Mouse (Mus musculus): ENCODE results near the gene Slc10a7.

Gene Slc10a7

GRCm38 (mm10) chr8:78623972-78624371, 114.8 kb downstream of the Slc10a7 start:
- DNase-seq (ENCODE audit: low read depth, low spot score) = no peak

- peak; percentile 59 for DNase-seq (ENCODE audit: low read depth, low spot score)
These were observed 115.7 kb downstream of the Slc10a7 start for GRCm38 (mm10) chr8:78624738-78625442.

GRCm38 (mm10) chr8:78626632-78627031, 117.5 kb downstream of the Slc10a7 start:
- DNase-seq (ENCODE audit: low read depth, low spot score) = no peak

GRCm38 (mm10) chr8:78627793-78628192, 118.6 kb downstream of the Slc10a7 start:
- DNase-seq (ENCODE audit: low read depth, low spot score) = no peak

GRCm38 (mm10) chr8:78630414-78631164, 121.4 kb downstream of the Slc10a7 start:
- DNase-seq (ENCODE audit: low read depth, low spot score) = no peak

- no peak for DNase-seq (ENCODE audit: low read depth, low spot score)
These were observed 123.9 kb downstream of the Slc10a7 start for GRCm38 (mm10) chr8:78633012-78633411.

- no peak for DNase-seq (ENCODE audit: low read depth, low spot score)
These were observed 124.9 kb downstream of the Slc10a7 start for GRCm38 (mm10) chr8:78634018-78634417.

- no peak for DNase-seq (ENCODE audit: low read depth, low spot score)
These were observed 125.5 kb downstream of the Slc10a7 start for GRCm38 (mm10) chr8:78634523-78635240.

GRCm38 (mm10) chr8:78635241-78635771, 126.2 kb downstream of the Slc10a7 start:
- no peak for DNase-seq (ENCODE audit: low read depth, low spot score)

- DNase-seq (ENCODE audit: low read depth, low spot score) = no peak
These were observed 132.8 kb downstream of the Slc10a7 start for GRCm38 (mm10) chr8:78641919-78642318.

GRCm38 (mm10) chr8:78642376-78642775, 133.2 kb downstream of the Slc10a7 start:
- no peak for DNase-seq (ENCODE audit: low read depth, low spot score)

GRCm38 (mm10) chr8:78647000-78647656, 138.0 kb downstream of the Slc10a7 start:
- DNase-seq (ENCODE audit: low read depth, low spot score) = no peak

- no peak for DNase-seq (ENCODE audit: low read depth, low spot score)
These were observed 138.7 kb downstream of the Slc10a7 start for GRCm38 (mm10) chr8:78647846-78648245.

- DNase-seq (ENCODE audit: low read depth, low spot score) = no peak
These were observed 139.8 kb downstream of the Slc10a7 start for GRCm38 (mm10) chr8:78648918-78649317.

GRCm38 (mm10) chr8:78651670-78652069, 142.5 kb downstream of the Slc10a7 start:
- no peak for DNase-seq (ENCODE audit: low read depth, low spot score)

- DNase-seq (ENCODE audit: low read depth, low spot score) = no peak
These were observed 146.4 kb downstream of the Slc10a7 start for GRCm38 (mm10) chr8:78655351-78656045.

GRCm38 (mm10) chr8:78656700-78657370, 147.7 kb downstream of the Slc10a7 start:
- no peak for DNase-seq (ENCODE audit: low read depth, low spot score)

- no peak for DNase-seq (ENCODE audit: low read depth, low spot score)
These were observed 149.0 kb downstream of the Slc10a7 start for GRCm38 (mm10) chr8:78658172-78658571.

GRCm38 (mm10) chr8:78659617-78660187, 150.6 kb downstream of the Slc10a7 start:
- no peak for DNase-seq (ENCODE audit: low read depth, low spot score)

- DNase-seq (ENCODE audit: low read depth, low spot score) = no peak
These were observed 155.3 kb downstream of the Slc10a7 start for GRCm38 (mm10) chr8:78664306-78664940.
